Mouse (Mus musculus): ENCODE measurements around the gene Csnk1g2.

The Csnk1g2 gene

GRCm38 (mm10) chr10:80666837-80667412 is 44.3 kb downstream of the Csnk1g2 start:
- DNase-seq: no peak

GRCm38 (mm10) chr10:80668614-80669013 is 46.0 kb downstream of the Csnk1g2 start:
- no peak for DNase-seq

DNA sequence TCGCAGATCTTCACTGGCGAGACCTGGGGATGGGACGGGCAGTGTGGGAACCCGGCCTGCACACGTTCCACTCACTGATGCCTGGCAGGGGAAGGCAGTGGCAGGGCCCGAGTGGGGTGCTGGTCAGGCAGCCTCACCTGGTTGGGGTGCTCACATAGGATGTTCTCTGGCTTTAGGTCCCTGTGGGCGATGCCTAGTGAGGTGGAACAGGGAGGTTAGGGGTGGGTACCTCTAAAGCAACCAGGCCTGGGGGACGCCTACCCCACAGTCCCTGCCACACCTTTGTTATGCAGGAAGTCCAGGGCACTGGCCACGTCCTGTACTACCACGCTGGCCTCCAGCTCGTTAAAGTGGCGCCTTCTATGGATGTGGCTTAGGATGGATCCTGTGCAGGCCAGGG is 46.4 kb downstream of the Csnk1g2 start:
- DNase-seq: no peak

DNA sequence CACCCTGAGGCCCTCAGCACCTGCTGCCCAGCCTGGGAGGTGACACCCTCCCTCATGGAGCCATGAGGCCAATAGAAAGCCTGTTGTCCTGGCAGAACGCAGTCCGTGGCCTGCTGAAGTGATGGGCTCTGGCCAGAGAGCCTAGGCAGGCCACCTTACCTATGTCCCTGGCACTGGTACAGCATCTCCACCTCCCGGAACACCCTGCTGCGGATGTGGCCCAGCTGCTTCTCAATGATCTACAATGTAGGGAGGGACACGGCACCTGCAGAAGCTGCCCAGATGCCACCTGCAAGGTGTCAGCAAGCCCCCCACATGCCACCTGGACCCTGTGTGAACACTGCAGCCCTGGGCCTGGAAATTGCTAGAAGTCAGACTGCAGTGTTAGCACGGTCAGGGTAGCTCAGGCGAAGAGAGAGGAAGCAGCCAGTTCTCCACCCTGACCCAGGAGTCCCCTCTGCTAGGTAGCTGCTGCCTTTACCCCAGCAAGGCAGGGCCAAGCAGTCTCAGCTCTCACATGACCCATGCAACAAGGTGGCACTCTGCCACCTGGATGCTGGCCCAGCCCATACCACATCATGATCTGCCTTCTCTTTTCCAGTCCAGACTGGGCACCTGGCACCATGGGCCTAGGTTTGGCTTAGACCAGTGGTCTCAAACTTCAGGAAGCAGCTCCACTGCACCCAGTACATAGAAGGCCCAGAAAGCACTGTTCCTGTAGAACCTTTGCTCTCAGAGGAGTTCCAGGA is 47.3 kb downstream of the Csnk1g2 start:
- no peak for DNase-seq

GRCm38 (mm10) chr10:80670531-80670930 is 47.9 kb downstream of the Csnk1g2 start:
- DNase-seq: no peak

GRCm38 (mm10) chr10:80671251-80671650 is 48.6 kb downstream of the Csnk1g2 start:
- DNase-seq: no peak

DNA sequence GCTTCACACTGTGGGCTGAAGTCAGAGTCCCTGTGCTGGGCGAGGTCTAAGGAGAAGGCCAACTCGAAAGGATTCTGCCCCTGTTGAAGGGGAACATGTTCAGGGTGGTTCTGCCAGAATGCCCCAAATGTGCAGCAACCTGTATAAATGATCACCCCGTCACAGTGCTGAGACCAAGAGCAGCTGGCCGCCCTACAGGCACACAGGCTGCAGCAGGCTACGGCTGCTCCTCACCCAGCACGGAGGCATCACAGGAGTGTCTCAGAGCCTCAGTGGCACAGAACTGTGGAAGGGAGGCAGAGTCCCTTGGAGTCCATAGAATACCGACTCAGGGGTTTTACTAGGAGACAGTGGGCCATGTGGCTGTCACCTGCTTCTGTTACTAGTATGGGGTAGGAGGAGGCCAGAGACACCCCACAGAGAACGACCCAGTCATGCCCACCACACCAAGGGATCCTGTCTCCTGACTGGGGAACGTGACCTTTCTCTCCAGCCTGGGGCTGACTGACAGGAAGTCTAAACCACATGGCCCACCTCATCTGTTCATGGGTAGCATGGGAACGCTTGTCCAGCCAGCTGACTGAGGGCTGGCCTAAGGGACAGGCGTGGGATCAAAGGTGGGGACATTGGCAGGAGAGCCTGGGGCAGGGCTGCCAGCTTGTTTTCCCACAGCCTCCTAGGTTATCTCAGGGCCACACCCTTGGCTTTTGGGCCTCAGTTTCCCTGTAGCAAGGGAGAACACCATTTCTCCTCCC is 49.5 kb downstream of the Csnk1g2 start:
- no peak for DNase-seq

- no peak for DNase-seq
Measured at GRCm38 (mm10) chr10:80673690-80674089, 51.1 kb downstream of the Csnk1g2 start.

GRCm38 (mm10) chr10:80674161-80674711 is 51.6 kb downstream of the Csnk1g2 start:
- DNase-seq: no peak

DNA sequence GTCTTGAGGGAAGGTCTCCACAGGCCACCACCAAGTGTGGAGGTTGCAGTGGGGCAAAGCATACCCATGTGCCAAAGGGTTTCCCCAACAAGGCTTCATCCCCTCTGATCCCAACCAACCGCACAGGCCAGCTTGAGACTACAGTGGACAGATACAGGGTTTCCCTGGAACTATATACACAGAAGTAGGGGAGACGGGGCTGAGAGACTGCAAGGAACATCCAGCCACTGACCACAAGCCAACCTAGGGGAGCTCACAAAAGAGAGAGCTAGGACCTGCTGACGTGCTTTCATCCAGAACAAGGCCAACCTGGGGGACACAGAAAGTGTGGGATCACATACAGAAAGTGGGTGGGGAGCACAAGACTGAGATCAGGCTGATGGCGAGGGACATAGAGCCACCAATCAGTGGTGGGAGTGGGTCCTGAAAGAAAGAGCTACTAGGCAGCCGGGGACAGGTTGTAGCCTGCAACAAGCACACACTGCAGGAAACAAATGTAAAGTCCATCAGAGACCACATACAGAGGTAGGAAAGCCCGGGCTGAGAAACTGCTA is 52.3 kb downstream of the Csnk1g2 start:
- DNase-seq: no peak

- DNase-seq: no peak
Measured at GRCm38 (mm10) chr10:80675405-80676197, 53.0 kb downstream of the Csnk1g2 start.

DNA sequence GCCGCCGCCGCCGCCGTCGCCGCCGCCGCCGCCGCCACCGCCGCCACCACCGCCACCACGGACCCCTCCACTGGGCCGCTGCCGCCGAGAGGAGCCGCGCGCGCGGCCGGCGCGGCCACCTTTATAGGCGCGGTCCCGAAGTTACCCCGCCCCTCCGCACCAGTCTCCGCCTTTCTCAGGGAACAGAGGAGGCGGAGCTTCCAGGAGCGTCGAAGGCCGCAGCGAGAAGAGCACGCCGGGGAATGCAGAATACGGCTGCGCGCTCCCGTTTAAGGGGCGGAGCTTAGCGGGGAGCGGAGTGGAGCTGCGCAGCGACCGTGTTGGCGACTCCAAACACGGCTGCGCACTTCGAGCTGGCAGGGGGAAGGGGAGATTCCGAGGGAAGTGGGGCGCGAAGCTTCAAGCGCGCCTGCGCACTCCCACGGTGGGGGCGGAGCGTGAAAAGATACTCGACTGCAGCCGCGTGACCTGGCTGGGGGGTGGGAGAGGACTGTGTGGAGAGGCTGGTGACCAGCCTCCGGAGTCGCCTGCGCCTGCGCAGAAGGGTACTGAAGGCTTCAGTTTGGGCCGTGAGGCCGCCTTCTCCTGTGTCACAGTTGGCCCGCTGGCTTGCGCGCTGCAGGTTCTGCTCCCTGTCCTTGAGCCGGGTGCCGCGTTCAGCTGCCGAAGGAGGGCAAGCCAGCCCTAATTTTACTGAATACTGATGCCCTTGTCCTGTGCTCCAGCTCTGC is 53.7 kb downstream of the Csnk1g2 start:
- peak; percentile 99 for DNase-seq

DNA sequence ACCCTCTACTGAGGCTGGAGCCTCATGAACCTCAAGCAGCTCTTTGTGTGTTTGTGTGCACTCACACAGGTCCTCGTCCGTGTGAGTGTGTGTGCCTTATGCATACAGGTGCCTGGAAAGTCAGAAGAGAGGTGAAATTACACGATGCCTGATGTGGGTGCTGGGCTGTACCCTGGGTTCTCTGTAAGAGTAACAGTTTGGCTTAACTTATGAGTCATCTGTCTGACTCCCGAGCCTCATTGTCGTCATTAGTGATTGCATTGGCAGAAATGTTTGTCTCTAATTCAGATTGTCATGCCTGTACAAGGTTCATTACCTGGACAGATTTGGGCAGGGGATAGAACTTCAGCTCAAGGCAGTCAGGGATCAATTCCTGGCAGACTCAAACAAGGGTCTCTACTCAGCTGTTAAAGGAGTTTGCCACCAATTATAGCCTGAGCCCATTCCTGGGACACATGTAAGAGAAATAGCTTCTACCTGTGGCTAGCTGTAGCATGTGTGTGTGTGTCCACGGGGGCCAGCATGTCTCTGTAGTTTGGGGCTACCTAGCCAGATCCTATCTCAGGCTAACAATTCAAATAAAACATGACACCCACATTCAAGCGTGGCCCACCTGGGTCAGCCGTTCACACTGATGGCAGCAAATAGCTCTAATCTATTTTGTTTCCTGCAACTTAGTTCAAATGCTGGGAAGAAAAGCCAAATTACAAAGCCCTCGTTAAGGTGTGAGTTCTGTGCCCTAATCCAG is 54.7 kb downstream of the Csnk1g2 start:
- no peak for DNase-seq

DNA sequence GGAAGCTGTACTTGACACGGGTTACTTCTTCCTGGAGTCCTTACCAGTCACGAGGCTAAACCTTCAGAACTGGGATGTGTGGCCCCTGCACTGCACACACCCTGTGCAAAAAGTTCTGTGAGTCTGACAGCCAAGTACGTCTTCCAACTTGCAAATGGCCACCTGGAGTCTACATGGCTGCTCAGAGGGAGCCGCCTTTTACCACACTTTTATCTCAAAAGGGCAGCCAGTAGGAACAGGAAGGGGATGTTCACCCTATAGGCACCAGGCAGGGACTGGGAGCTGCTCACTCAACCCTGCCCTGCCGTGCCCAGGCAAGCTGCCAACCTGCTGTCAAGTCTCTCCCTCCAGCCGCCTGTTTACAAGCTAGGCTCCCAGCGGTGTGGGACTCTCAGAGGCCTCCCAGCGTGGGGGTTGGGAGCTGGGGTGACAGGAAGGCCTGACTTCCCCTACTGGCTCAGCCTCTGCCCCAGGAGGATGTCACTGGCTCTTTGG is 55.4 kb downstream of the Csnk1g2 start, which contains the start of gene Mknk2:
Gene Mknk2, minus strand, starts transcription at position 171 of the 495 bp plus-strand sequence.
- DNase-seq: peak; percentile 92

GRCm38 (mm10) chr10:80678601-80679377 is 56.2 kb downstream of the Csnk1g2 start:
- peak; percentile 47 for DNase-seq

DNA sequence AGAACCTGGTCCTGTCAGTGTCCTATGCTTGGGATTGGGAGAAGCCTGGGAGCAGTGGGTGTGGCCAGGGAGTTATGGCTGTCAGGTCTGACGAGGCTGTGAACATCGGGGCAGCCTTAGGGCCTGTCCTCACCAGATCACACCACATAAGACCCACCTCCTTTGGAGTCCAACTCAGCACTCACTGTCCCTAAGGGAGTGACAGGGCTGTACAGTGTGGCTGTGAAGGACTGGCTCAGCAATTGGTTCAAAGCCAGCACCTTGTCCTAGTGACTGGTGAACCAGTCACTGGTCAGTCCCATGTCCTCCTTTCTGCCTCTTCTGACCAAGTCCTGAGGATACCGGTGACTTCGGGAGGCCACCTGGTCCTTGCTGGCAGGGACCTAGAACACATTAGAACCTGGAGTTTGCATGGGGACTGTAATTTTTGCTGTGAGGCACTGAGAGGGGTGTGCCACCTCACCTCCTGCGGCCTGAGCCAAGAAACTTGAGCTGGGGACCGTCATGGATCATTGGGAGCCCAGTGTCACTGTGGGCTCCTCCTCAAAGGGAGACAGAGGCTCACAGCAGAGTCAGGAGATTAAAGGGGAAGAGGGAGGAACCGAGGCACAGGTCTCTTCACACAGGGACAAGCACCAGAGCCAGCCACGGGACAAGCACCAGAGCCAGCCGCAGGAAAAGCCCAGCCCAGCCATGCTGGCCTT is 57.1 kb downstream of the Csnk1g2 start:
- DNase-seq: no peak

DNA sequence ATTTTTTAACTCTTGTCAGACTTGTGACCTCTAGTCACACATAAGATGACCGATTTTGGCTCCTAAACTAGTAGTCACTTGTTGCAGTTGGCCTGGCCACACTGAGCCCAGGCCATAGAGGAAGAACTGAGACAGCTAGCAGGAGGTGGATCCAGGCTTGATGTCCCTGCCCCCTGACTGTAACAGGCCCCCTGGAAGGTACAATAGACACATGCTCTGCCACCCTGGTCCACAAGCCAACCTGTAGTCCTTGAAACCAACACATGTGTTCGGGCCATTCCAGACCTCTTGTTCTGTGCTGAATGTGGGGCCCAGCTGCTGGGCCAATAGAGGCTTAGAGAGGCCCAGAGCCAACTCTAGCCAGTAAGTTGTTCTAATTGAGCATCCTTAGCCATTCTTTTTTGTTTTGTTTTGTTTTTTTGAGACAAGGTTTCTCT is 57.6 kb downstream of the Csnk1g2 start:
- no peak for DNase-seq

- DNase-seq: peak; percentile 61
Measured at GRCm38 (mm10) chr10:80682003-80682402, 59.4 kb downstream of the Csnk1g2 start.

- no peak for DNase-seq
Measured at GRCm38 (mm10) chr10:80683647-80684046, 61.0 kb downstream of the Csnk1g2 start.

All from thymus, postnatal 25 days (tissue).